22 mouse cellular contexts compared by ENCODE assay signal in the genomic region with DNA sequence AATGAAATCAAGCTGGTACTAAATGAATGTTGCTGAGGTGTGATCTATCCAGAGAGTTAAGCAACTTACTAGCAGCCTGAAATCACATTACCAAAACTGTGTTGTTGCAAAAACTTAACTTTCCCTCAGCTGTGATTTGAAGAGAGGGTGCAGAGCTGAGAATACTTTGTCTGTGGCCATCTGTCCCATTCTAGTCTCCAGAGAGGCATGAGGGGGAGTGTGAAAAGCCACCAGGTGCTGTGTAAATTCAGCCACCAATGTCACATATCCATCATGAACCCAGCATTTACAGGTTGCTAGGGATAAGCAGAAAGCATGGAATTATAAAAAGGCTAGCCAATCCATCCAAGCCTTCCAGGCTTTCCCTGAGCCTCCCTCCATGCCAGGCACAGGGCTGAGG. TPM values are rescaled to one million over a fixed set of nuclear protein-coding genes. Genes with fewer than 3 reads are reported as not detected.
DNase-seq lines count a peak whose midpoint lies in the region; ATAC-seq lines count a peak whose summit lies in the region.
"Had no signal": no experiment of that assay in that cellular context is flagged by ENCODE, and none has a peak within 500 bp of the region (broad histone marks: within the 10 kb centered on the region; RNA-seq: fewer than 3 reads in every experiment).

No protein-coding gene starts in this region.

- no peak overlapping the region for H3K4me2 ChIP-seq in embryonic facial prominence, embryonic 12.5 days (replicated peaks)
- H3K4me2 ChIP-seq in hindbrain, embryonic 16.5 days (ENCODE audit: low read length), result no peak overlapping the region
- no peak overlapping the region for H3K4me2 ChIP-seq in midbrain, embryonic 11.5 days
- H3K4me2 ChIP-seq in midbrain, embryonic 15.5 days, result no peak overlapping the region
- H3K4me2 ChIP-seq: embryonic facial prominence, embryonic 15.5 days; hindbrain, embryonic 14.5 days; limb, embryonic 12.5 days had no signal

- H3K36me3 ChIP-seq in embryonic facial prominence, embryonic 12.5 days, result no peaks in the 10 kb centered on the region
- peaks cover 5% of the 10 kb centered on the region for H3K36me3 ChIP-seq in embryonic facial prominence, embryonic 10.5 days (replicated peaks)
- peaks cover 8% of the 10 kb centered on the region; the same call in 1 of the 2 replicates for H3K36me3 ChIP-seq in hindbrain, embryonic 10.5 days
- H3K36me3 ChIP-seq in hindbrain, embryonic 16.5 days (ENCODE audit: control insufficient read depth, insufficient read depth, low read length), result no peaks in the 10 kb centered on the region
- no peaks in the 10 kb centered on the region for H3K36me3 ChIP-seq in midbrain, embryonic 11.5 days (ENCODE audit: control insufficient read depth, insufficient read depth, low read length)
- H3K36me3 ChIP-seq in midbrain, embryonic 15.5 days (replicated peaks), result no peaks in the 10 kb centered on the region
- H3K36me3 ChIP-seq: embryonic facial prominence, embryonic 15.5 days; limb, embryonic 12.5 days had no signal

- no peaks in the 10 kb centered on the region for H3K9me3 ChIP-seq in embryonic facial prominence, embryonic 12.5 days
- no peaks in the 10 kb centered on the region for H3K9me3 ChIP-seq in embryonic facial prominence, embryonic 10.5 days
- no peaks in the 10 kb centered on the region for H3K9me3 ChIP-seq in hindbrain, embryonic 10.5 days
- H3K9me3 ChIP-seq in hindbrain, embryonic 16.5 days (ENCODE audit: control insufficient read depth, low read length), result no peaks in the 10 kb centered on the region
- H3K9me3 ChIP-seq in midbrain, embryonic 11.5 days (ENCODE audit: control insufficient read depth, low read length), result no peaks in the 10 kb centered on the region
- no peaks in the 10 kb centered on the region for H3K9me3 ChIP-seq in midbrain, embryonic 15.5 days
- H3K9me3 ChIP-seq: embryonic facial prominence, embryonic 15.5 days; forebrain, embryonic 10.5 days; limb, embryonic 12.5 days; megakaryocyte, embryonic 14.5 days had no signal

- no peaks in the 10 kb centered on the region for H3K27me3 ChIP-seq in embryonic facial prominence, embryonic 12.5 days
- no peaks in the 10 kb centered on the region for H3K27me3 ChIP-seq in embryonic facial prominence, embryonic 10.5 days (replicated peaks; ENCODE audit: low read depth, poor library complexity, severe bottlenecking)
- H3K27me3 ChIP-seq in hindbrain, embryonic 10.5 days (ENCODE audit: insufficient read depth, poor library complexity, severe bottlenecking), result no peaks in the 10 kb centered on the region
- no peaks in the 10 kb centered on the region for H3K27me3 ChIP-seq in hindbrain, embryonic 16.5 days (replicated peaks; ENCODE audit: control insufficient read depth, insufficient read depth, low read length)
- H3K27me3 ChIP-seq in midbrain, embryonic 11.5 days (ENCODE audit: control insufficient read depth, insufficient read depth, low read length), result no peaks in the 10 kb centered on the region
- no peaks in the 10 kb centered on the region for H3K27me3 ChIP-seq in midbrain, embryonic 15.5 days (replicated peaks)
- H3K27me3 ChIP-seq: embryonic facial prominence, embryonic 15.5 days; limb, embryonic 12.5 days; megakaryocyte, embryonic 14.5 days had no signal

- H3K9ac ChIP-seq in embryonic facial prominence, embryonic 12.5 days, result no peak overlapping the region
- H3K9ac ChIP-seq in hindbrain, embryonic 16.5 days (ENCODE audit: low read depth, low read length), result no peak overlapping the region
- peak overlapping the region; percentile 20; the same call in 1 of the 2 replicates for H3K9ac ChIP-seq in midbrain, embryonic 11.5 days (ENCODE audit: low read length)
- no peak overlapping the region for H3K9ac ChIP-seq in midbrain, embryonic 15.5 days
- H3K9ac ChIP-seq: embryonic facial prominence, embryonic 15.5 days; hindbrain, embryonic 14.5 days; limb, embryonic 12.5 days had no signal

- no peak for ATAC-seq in embryonic facial prominence, embryonic 12.5 days (ENCODE audit: insufficient number of reproducible peaks, insufficient read depth, low FRiP score, low TSS enrichment)
- no peak for ATAC-seq in hindbrain, embryonic 16.5 days
- no peak for ATAC-seq in midbrain, embryonic 11.5 days (ENCODE audit: low FRiP score)
- ATAC-seq in midbrain, embryonic 15.5 days (replicated peaks), result no peak

- H3K4me3 ChIP-seq in embryonic facial prominence, embryonic 12.5 days, result no peak overlapping the region
- no peak overlapping the region for H3K4me3 ChIP-seq in embryonic facial prominence, embryonic 10.5 days
- H3K4me3 ChIP-seq in hindbrain, embryonic 10.5 days, result no peak overlapping the region
- no peak overlapping the region for H3K4me3 ChIP-seq in hindbrain, embryonic 16.5 days (ENCODE audit: low read length)
- H3K4me3 ChIP-seq in midbrain, embryonic 11.5 days (ENCODE audit: low read depth, low read length), result no peak overlapping the region
- H3K4me3 ChIP-seq in midbrain, embryonic 15.5 days, result no peak overlapping the region
- H3K4me3 ChIP-seq: embryonic facial prominence, embryonic 15.5 days; forebrain, embryonic 10.5 days; limb, embryonic 12.5 days; megakaryocyte, embryonic 14.5 days had no signal

- H3K4me1 ChIP-seq in embryonic facial prominence, embryonic 12.5 days, result peaks cover 41% of the 10 kb centered on the region
- H3K4me1 ChIP-seq in embryonic facial prominence, embryonic 10.5 days, result peaks cover 50% of the 10 kb centered on the region
- H3K4me1 ChIP-seq in hindbrain, embryonic 10.5 days (replicated peaks), result peaks cover 40% of the 10 kb centered on the region
- H3K4me1 ChIP-seq in hindbrain, embryonic 16.5 days (ENCODE audit: control insufficient read depth, insufficient read depth, low read depth, low read length), result peaks cover 10% of the 10 kb centered on the region
- no peaks in the 10 kb centered on the region for H3K4me1 ChIP-seq in midbrain, embryonic 11.5 days (ENCODE audit: control insufficient read depth, insufficient read depth, low read length)
- H3K4me1 ChIP-seq in midbrain, embryonic 15.5 days, result peaks cover 4% of the 10 kb centered on the region; the same call in 1 of the 2 replicates

- 0 out of 2 replicates have a peak overlapping the region, but pooled peaks have one; percentile 11 for H3K27ac ChIP-seq in embryonic facial prominence, embryonic 12.5 days
- H3K27ac ChIP-seq in embryonic facial prominence, embryonic 10.5 days (replicated peaks), result no peak overlapping the region
- peak overlapping the region; percentile 35; the same call in 1 of the 2 replicates for H3K27ac ChIP-seq in hindbrain, embryonic 10.5 days
- H3K27ac ChIP-seq in hindbrain, embryonic 16.5 days (ENCODE audit: low read depth, low read length), result no peak overlapping the region
- H3K27ac ChIP-seq in midbrain, embryonic 11.5 days (ENCODE audit: low read depth, low read length), result no peak overlapping the region
- H3K27ac ChIP-seq in midbrain, embryonic 15.5 days, result no peak overlapping the region
- H3K27ac ChIP-seq: embryonic facial prominence, embryonic 15.5 days; forebrain, embryonic 10.5 days; hindbrain, embryonic 14.5 days; limb, embryonic 12.5 days had no signal

- no peak for DNase-seq in embryonic facial prominence, embryonic 10.5 days (ENCODE audit: low spot score)
- DNase-seq in hindbrain, embryonic 10.5 days (ENCODE audit: low spot score), result no peak
- no peak for DNase-seq in midbrain, embryonic 11.5 days (ENCODE audit: low spot score, missing footprints)
- DNase-seq in telencephalon, adult 2 months (ENCODE audit: low read depth, low spot score), result peak; percentile 74
- DNase-seq in spleen, adult 18-20 months, result no peak
- DNase-seq: cerebellum, adult 11-12 months; gastrocnemius, postnatal 10 days; heart, adult 18-20 months; heart, postnatal 10 days; kidney, adult 18-20 months; kidney, postnatal 10 days; layer of hippocampus, adult 9-11 months; lung, postnatal 14 days; thymus, postnatal 4 days had no signal

RNA-seq across cellular contexts. Expression of a gene that starts 6.0 kb away (rescaled TPM):
- polyA plus RNA-seq in embryonic facial prominence, embryonic 12.5 days (2016; fragmentation: Nextera tagmentation; extraction: Ambion mirVana), result 3.0 and 4.4 TPM in 2 replicates
- polyA plus RNA-seq in embryonic facial prominence, embryonic 10.5 days (2016; fragmentation: Nextera tagmentation; extraction: Ambion mirVana), result 3.9 and 4.4 TPM in 2 replicates
- 3.5 and 4.1 TPM in 2 replicates for polyA plus RNA-seq in hindbrain, embryonic 10.5 days (2016; fragmentation: Nextera tagmentation; extraction: Ambion mirVana)
- polyA plus RNA-seq in hindbrain, embryonic 16.5 days (2015; fragmentation: Nextera tagmentation; extraction: Ambion mirVana), result 2.1 and 4.3 TPM in 2 replicates
- 1.8 and 2.6 TPM in 2 replicates for polyA plus RNA-seq in midbrain, embryonic 11.5 days (2014; fragmentation: Nextera tagmentation; extraction: Ambion mirVana)
- polyA plus RNA-seq in midbrain, embryonic 15.5 days (2015; fragmentation: Nextera tagmentation; extraction: Ambion mirVana), result 2.6 and 2.7 TPM in 2 replicates

RNA-seq across cellular contexts. Expression of a gene that starts 24.5 kb away (rescaled TPM):
- polyA plus RNA-seq in embryonic facial prominence, embryonic 12.5 days (2016; fragmentation: Nextera tagmentation; extraction: Ambion mirVana), result 77.0 and 79.1 TPM in 2 replicates
- polyA plus RNA-seq in embryonic facial prominence, embryonic 10.5 days (2016; fragmentation: Nextera tagmentation; extraction: Ambion mirVana), result 82.6 and 89.3 TPM in 2 replicates
- polyA plus RNA-seq in hindbrain, embryonic 10.5 days (2016; fragmentation: Nextera tagmentation; extraction: Ambion mirVana), result 75.3 and 104 TPM in 2 replicates
- 78.7 and 83.9 TPM in 2 replicates for polyA plus RNA-seq in hindbrain, embryonic 16.5 days (2015; fragmentation: Nextera tagmentation; extraction: Ambion mirVana)
- polyA plus RNA-seq in midbrain, embryonic 11.5 days (2014; fragmentation: Nextera tagmentation; extraction: Ambion mirVana), result 78.2 and 78.8 TPM in 2 replicates
- polyA plus RNA-seq in midbrain, embryonic 15.5 days (2015; fragmentation: Nextera tagmentation; extraction: Ambion mirVana), result 56.9 and 60.1 TPM in 2 replicates

RNA-seq across cellular contexts. Expression of a gene that starts 49.9 kb away (rescaled TPM):
- 28.9 and 29.5 TPM in 2 replicates for polyA plus RNA-seq in embryonic facial prominence, embryonic 12.5 days (2016; fragmentation: Nextera tagmentation; extraction: Ambion mirVana)
- 29.0 and 31.8 TPM in 2 replicates for polyA plus RNA-seq in embryonic facial prominence, embryonic 10.5 days (2016; fragmentation: Nextera tagmentation; extraction: Ambion mirVana)
- polyA plus RNA-seq in hindbrain, embryonic 10.5 days (2016; fragmentation: Nextera tagmentation; extraction: Ambion mirVana), result 38.3 and 39.8 TPM in 2 replicates
- polyA plus RNA-seq in hindbrain, embryonic 16.5 days (2015; fragmentation: Nextera tagmentation; extraction: Ambion mirVana), result 32.2 and 40.1 TPM in 2 replicates
- polyA plus RNA-seq in midbrain, embryonic 11.5 days (2014; fragmentation: Nextera tagmentation; extraction: Ambion mirVana), result 37.3 and 37.4 TPM in 2 replicates
- 33.9 and 36.6 TPM in 2 replicates for polyA plus RNA-seq in midbrain, embryonic 15.5 days (2015; fragmentation: Nextera tagmentation; extraction: Ambion mirVana)

RNA-seq across cellular contexts. Expression of a gene that starts 52.4 kb away (rescaled TPM):
- polyA plus RNA-seq in embryonic facial prominence, embryonic 12.5 days (2016; fragmentation: Nextera tagmentation; extraction: Ambion mirVana), result 213 and 231 TPM in 2 replicates
- 269 and 272 TPM in 2 replicates for polyA plus RNA-seq in embryonic facial prominence, embryonic 10.5 days (2016; fragmentation: Nextera tagmentation; extraction: Ambion mirVana)
- 246 and 275 TPM in 2 replicates for polyA plus RNA-seq in hindbrain, embryonic 10.5 days (2016; fragmentation: Nextera tagmentation; extraction: Ambion mirVana)
- polyA plus RNA-seq in hindbrain, embryonic 16.5 days (2015; fragmentation: Nextera tagmentation; extraction: Ambion mirVana), result 68.3 and 68.7 TPM in 2 replicates
- polyA plus RNA-seq in midbrain, embryonic 11.5 days (2014; fragmentation: Nextera tagmentation; extraction: Ambion mirVana), result 286 TPM in 2 replicates
- polyA plus RNA-seq in midbrain, embryonic 15.5 days (2015; fragmentation: Nextera tagmentation; extraction: Ambion mirVana), result 57.0 and 67.9 TPM in 2 replicates

RNA-seq across cellular contexts. Expression of a gene that starts 55.8 kb away (rescaled TPM):
- polyA plus RNA-seq in embryonic facial prominence, embryonic 12.5 days (2016; fragmentation: Nextera tagmentation; extraction: Ambion mirVana), result 1,066 and 1,135 TPM in 2 replicates
- polyA plus RNA-seq in embryonic facial prominence, embryonic 10.5 days (2016; fragmentation: Nextera tagmentation; extraction: Ambion mirVana), result 1,235 and 1,262 TPM in 2 replicates
- 959 and 1,179 TPM in 2 replicates for polyA plus RNA-seq in hindbrain, embryonic 10.5 days (2016; fragmentation: Nextera tagmentation; extraction: Ambion mirVana)
- 580 and 585 TPM in 2 replicates for polyA plus RNA-seq in hindbrain, embryonic 16.5 days (2015; fragmentation: Nextera tagmentation; extraction: Ambion mirVana)
- polyA plus RNA-seq in midbrain, embryonic 11.5 days (2014; fragmentation: Nextera tagmentation; extraction: Ambion mirVana), result 1,103 and 1,131 TPM in 2 replicates
- polyA plus RNA-seq in midbrain, embryonic 15.5 days (2015; fragmentation: Nextera tagmentation; extraction: Ambion mirVana), result 543 and 555 TPM in 2 replicates

Comparison
In these comparisons a context has a peak if more than half of its experiments do, and no peak if none do; other contexts are left out.
1. H3K27ac ChIP-seq: peak in embryonic facial prominence, embryonic 12.5 days (single experiment) and hindbrain, embryonic 10.5 days (single experiment); none in embryonic facial prominence, embryonic 10.5 days (single experiment), hindbrain, embryonic 16.5 days (single experiment), midbrain, embryonic 11.5 days (single experiment) and midbrain, embryonic 15.5 days (single experiment).